Mouse (Mus musculus): ENCODE measurements around the gene Slc27a4.

DNA sequence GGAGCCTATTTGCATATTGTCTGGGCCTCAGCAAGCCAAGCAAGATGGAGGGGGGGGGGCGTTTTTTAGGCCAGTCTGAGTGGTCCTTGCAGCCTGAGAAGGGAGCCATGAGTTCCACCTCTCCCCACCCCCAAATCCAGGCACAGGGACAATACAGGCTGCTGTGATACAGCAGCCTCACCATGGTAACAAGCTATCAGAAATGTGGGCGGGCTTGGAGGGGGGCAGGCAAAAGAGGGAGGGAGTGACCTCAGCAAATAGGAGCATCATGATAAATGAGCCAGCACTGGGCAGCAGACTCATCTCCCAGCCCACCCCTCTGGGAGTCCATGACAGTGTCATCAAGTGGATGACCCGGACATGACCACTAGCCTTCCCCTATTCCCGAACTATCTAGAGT lies 37.0 kb downstream of the Slc27a4 start:
- no peak for TF ChIP-seq POLR2A (IDR thresholded peaks at IDR 0.05; ENCODE audit: borderline replicate concordance, extremely low read depth, low read depth, low read length)
- TF ChIP-seq CTCF (IDR thresholded peaks at IDR 0.05; ENCODE audit: insufficient read depth, low read length), result no peak
